Mouse (Mus musculus): ENCODE data around the gene Tigd3.

- no peak for TF ChIP-seq CTCF (conservative IDR thresholded peaks at IDR 0.05; ENCODE audit: insufficient read depth, insufficient read length, low read depth, low read length)
- no peak for TF ChIP-seq POLR2A (IDR thresholded peaks at IDR 0.05; ENCODE audit: low read depth, low read length)
Measured at GRCm38 (mm10) chr19:5939715-5940114, 45.8 kb upstream of the Tigd3 start.
